Mouse (Mus musculus) cerebellum, adult 11 months (tissue): ENCODE data around the gene Rsl24d1.
"Not testable (repeated sequence)": the region's sequence is repeated elsewhere in the genome, so short reads cannot be mapped to it uniquely, and the experiment has no call there.

ENCODE experiments used
- DNase-seq: peaks from one replicate; pipeline ENCODE4 v3.0.0; 2022

Rsl24d1 gene

DNA sequence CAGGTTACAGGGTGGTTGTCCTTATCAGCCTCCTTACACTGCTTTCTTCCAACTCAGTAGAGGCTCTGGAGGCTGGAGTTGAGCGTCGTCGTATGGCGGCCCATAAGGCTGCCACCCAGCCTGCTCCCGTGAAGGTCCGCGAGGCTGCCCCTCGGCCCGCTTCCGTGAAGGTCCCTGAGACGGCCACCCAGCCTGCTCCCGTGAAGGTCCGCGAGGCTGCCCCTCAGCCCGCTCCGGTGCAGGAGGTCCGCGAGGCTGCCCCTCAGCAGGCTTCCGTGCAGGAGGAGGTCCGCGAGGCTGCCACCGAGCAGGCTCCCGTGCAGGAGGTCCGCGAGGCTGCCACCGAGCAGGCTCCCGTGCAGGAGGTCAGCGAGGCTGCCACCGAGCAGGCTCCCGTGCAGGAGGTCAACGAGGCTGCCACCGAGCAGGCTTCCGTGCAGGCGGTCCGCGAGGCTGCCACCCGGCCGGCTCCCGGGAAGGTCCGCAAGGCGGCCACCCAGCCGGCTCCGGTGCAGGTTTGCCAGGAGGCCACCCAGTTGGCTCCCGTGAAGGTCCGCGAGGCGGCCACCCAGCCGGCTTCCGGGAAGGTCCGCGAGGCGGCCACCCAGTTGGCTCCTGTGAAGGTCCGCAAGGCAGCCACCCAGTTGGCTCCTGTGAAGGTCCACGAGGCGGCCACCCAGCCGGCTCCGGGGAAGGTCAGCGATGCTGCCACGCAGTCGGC lies 9.9 kb upstream of the Rsl24d1 start:
- peak; percentile 45 for DNase-seq

DNA sequence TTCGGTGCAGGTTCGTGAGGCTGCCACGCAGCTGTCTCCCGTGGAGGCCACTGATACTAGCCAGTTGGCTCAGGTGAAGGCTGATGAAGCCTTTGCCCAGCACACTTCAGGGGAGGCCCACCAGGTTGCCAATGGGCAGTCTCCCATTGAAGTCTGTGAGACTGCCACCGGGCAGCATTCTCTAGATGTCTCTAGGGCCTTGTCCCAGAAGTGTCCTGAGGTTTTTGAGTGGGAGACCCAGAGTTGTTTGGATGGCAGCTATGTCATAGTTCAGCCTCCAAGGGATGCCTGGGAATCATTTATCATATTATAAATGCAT lies 9.4 kb upstream of the Rsl24d1 start:
- DNase-seq, result no peak

DNA sequence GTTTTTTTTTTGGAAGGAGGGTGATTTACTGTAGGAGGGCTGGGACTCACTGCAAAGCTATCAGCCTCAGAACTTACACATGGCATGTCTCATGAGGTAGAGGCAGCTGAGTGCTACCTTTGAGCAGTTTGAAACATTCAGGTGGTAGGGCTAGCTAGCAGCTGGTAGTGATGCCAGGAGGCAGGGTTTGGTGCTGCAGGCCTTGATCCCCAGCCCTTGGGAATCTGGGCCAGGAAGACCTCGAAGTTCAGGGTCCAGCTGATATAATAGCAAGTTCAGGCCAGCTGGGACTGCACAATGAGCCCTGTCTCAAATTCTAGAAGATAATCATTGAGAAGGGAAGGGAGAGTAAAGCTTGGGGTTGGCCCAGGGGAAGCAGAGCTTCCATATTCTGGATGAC lies 8.1 kb upstream of the Rsl24d1 start:
- DNase-seq, result no peak

DNA sequence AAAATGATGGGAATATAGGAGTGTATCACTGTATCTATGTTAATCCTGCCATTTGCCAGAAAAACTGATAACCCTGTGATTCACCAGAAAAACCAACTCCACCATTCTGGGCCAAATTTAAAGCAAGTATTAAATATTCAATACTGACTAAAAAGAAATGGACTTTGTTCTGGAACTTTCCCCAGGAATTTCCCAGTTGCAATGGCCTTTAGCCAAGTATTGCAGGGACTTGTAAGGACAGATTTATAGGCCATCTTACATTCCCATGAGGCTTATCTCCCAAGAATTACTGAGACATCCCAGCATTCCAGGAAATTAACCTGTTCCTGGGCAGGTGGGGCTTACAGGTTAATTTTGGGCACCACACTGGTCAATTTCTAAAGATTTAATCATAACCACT lies 7.5 kb upstream of the Rsl24d1 start:
- no peak for DNase-seq

DNA sequence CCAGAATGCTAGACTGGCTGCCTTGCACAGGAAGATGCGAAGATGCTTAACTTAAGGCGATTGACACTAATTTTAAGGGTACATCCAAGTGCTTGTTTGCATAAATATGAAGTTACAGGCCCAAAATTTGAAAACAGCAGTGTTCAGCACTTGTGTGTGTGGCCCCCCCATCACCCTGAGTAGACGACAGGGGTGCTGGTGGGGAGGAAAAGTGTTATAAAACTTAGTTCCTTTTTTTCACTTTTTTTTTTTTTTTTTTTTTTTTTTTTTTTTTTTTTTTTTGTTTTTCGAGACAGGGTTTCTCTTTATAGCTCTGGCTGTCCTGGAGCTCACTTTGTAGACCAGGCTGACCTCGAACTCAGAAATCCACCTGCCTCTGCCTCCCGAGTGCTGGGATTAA lies 3.5 kb downstream of the Rsl24d1 start:
- DNase-seq, result not testable (repeated sequence)

DNA sequence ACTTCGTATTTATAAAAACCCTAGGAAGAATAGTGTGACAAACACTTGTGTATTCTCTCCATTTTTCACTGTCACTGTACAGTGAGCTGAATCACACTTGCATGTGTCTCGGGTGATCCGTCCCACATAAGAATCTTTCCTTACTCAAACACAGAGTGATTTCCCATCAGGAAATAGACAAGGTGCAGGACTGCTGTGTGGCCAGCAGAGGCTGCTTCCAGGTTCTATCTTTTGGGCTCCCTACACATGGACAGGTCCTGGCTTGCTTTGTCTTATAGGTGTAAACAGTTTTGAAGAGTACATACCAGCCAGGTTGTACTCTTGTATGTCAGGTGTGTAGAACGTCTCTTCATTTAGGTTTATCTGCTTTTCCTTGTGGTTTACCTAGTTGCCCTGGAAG lies 4.8 kb downstream of the Rsl24d1 start:
- no peak for DNase-seq

DNA sequence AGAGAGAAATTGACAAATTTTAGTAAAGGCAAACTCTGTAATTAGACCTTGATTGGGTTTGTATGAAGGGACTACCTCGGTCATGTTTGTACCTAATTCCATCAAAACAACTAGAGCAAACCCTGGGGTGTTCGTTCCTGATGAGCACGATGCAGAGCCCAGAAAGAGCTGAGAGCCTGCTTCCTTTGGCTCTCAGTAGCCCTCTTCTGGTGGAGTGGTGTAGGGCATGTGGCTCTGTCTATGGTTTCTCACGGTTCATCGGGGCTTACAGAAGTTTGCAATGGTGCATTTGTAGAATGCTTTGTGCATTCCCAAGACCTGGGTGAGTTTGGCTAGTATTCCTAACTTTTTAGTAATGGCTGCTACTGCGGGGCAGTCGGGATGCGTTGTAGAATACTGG lies 8.5 kb downstream of the Rsl24d1 start:
- no peak for DNase-seq

GRCm38 (mm10) chr9:73125043-73125570 lies 11.9 kb downstream of the Rsl24d1 start:
- no peak for DNase-seq

GRCm38 (mm10) chr9:73127457-73127856 lies 14.2 kb downstream of the Rsl24d1 start:
- no peak for DNase-seq

DNA sequence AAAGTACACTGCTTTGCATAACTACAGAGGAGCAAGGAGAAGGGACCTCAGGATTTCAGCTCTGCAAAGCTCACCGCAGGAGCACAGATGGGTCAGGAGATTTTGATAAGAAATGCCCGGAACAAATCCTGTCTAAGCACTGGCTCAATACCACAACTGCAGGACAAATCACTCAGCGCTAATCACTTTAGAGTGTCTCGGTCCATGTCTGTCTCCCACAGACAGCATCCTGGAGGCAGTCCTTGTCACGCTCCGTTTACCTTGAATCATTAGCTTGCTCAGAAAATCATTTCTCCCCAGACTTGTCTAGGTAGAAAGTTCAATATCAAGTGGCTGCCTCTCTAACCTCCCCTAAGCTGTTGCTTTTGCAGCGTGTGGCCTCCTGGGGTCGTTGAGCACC lies 16.6 kb downstream of the Rsl24d1 start:
- DNase-seq, result no peak

DNA sequence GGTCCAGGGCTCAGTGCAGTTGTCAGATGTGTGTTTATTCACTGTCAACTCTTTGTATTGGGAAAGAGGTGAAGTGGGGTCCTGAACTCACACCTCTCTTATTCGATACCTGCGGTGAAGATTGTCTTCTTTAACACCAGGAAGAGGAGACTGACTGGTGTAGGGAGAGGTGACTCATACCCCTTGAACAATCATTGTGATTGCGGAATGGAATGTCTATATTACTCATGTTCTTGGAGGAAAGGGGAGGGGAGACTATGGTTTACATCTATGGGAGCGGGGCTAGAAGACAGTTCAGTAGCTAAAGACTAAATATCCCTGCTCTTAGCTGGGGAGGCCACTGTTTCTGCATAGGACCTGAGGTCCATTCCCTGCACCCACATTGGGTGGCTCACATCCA lies 17.3 kb downstream of the Rsl24d1 start:
- no peak for DNase-seq

DNA sequence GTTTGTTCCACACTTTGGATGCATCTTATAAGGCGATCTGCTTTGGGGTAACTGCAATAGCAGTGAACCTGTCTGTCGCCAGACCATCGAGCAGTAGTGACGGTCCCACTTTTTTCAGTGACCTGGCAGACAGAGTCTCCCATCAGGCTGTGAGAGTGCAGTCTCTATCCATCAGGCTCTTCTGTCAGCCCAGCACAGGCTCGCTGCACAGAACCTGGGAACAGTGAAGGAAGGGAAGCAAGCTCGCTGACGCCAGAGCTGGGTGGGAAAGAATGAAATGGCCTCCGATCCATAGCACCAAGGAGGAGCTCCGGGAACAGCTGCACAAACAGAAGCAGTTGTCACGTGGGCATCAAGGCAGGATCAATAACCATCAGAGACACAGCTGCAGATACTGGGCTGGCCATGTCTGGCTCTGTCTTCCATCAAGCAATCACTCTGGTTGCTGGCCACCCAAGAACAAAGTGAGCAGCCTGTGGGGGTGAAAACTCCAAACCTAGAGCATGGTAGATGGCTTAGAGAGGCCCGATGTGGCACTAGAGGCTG lies 24.2 kb downstream of the Rsl24d1 start:
- no peak for DNase-seq

DNA sequence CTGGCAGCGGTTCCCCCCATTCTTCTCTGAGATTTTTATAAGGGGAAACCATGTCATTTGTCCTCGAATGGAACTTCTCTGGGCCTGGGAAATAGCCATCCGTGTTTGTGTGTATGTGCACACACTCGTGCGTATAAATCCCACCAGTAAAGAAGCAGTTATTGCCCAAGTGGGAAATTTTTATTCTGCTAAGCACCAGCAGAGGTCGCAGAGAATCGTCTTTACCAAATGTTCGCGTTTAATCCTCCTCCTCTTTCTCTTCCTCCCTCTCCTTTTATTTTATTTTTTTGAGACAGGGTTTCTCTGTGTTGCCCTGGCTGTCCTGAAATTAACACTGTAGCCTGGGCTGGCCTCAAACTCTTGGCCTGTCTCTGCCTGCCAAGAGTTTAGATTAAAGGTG lies 41.1 kb downstream of the Rsl24d1 start:
- no peak for DNase-seq

GRCm38 (mm10) chr9:73157968-73158367 lies 44.7 kb downstream of the Rsl24d1 start:
- no peak for DNase-seq

GRCm38 (mm10) chr9:73159265-73159664 lies 46.0 kb downstream of the Rsl24d1 start:
- DNase-seq, result no peak

DNA sequence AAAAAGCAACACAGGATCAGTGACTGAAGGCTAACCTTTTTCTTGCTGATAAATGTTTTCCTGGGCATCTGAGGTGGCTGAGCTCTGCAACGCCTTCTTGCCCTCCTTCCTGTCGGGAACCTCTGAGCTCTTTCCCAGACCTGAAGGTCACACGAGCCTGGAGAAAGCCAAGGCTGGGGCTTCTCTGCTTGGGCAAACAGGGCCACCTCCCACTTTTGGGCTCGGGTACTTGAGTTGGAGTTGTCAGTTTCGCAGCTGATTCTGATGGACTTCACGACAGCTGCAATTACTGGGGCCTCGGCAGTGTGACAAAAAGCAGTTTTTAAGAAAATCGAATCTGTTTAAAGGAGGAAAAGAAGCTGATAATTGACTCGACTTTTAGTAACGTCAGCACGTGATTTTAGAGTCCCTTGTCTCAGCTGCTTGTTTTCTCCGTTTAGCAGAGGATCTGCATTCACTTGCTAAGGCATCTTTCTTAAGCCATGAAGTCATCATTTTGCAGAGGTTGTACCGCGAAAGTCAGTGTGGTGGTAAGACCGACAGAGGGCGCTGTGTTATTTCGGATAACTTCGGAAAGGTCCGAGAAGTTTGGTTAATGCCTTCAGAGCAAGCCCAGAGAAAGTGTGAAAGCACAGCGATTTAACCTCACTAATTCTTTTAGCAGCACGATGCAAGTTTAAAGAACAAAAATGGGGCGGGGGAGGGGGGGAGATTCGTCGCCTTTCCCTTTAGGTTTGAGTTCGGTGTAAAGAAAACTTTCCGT lies 49.5 kb downstream of the Rsl24d1 start:
- peak; percentile 86 for DNase-seq

DNA sequence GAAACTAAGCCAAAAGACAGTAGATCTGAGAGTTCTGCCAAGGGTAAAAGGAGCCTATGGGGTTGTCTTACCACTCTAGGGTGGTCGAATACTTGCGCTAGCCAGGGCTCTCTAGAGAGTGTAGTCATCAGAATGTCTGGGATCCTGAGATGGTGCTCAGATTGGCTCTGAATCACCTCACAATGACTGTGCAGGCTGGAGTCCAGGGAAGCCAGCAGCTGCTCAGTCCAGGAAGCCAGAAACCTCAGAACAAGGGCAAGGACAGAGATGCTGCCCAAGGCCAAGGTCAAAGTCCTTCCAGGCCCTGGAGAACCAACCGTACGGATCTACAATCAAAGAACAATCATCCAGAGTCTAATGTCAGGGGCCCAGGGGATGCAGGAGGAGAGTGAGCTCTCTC lies 52.4 kb downstream of the Rsl24d1 start:
- DNase-seq, result peak; percentile 32
